Mouse (Mus musculus) ES-CJ7 (cell line): ENCODE measurements around the gene Hyal6.

Experiments
- DNase-seq: peaks from one replicate; pipeline ENCODE4 v3.0.0; 2011; ENCODE audit warnings: low read depth, low spot score

The Hyal6 gene

DNA sequence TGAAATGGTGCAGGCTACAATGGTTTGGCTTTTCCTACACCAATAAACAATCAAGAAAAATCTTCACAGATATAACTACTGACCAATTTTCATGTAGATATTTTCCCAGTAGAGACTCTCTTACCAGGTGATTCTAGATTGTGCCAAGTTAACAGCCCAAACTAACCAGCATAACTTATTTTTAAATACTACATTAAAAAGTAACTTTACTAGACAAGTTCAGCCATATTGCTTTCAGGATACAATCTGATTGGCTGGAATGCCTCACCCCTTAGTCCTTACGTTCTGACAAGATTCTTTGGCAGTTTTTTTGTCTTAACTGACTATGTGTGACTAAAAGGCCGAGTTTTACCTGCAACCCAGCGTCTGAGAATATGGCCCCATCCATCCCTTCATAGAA, at the start of gene Hyal6:
Gene Hyal6, plus strand, starts transcription at position 301 of the 400 bp plus-strand sequence.
- DNase-seq, result no peak

DNA sequence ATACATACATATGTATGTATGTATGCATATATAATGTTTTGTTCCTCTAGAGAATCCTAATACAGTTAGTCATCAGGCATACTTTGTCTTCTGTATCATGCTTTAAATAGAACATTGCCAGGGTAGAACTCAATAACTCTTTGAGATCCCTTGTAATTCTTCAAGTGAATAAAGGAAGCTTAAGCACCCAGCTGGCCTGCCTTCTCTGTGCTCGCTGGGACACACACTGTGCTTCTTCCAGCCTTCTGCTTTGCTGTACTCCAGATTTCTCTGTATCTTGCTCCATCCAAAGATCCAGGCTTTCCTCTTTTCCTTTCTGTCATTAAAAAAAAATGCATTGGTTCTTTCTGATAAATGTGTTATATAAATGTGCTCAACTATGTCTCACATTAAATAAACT, 45.2 kb upstream of the Hyal6 start:
- DNase-seq, result no peak

DNA sequence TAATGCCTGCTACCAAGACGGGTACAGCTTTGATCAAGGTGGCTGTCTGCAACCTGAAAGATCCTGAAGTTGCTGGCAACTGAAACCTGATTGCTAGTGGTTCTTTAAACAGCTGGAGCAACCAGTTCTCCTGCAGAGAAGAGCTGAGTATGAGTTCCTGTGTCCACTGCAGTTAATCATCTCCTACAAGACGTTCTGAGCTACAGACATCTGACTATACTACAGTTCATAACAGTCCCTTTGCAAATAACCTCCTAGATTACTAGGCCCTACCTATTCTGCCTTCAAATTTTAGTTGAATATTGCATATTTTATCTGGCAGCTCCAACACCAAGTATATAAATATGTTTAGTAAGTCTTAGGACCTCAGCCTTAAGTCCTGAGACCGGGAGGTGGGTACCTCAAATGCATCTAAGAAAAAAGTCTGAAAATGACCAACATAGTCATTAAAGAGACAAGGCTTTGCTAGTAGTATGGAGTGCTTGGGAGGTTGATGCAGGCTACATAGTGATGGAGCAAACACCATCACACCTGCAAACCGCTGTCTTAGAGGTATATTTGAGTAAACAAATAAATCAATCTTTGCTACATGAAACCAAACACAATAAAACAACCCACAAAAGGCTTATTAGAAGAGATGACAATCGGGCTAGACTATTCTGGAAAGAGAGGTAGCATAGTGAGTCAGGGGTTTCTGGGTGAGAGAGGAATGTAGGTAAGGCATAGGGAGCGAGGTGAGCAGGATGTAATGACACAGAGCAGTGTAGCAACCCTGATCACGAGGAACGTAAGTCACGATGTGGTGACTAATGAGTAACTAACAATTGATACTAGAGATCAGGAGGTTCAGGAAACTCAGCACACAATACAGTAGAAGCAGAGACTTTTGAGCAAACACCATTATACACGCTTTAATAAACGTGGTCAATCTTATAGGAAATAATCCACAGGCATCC, 38.3 kb upstream of the Hyal6 start:
- no peak for DNase-seq

DNA sequence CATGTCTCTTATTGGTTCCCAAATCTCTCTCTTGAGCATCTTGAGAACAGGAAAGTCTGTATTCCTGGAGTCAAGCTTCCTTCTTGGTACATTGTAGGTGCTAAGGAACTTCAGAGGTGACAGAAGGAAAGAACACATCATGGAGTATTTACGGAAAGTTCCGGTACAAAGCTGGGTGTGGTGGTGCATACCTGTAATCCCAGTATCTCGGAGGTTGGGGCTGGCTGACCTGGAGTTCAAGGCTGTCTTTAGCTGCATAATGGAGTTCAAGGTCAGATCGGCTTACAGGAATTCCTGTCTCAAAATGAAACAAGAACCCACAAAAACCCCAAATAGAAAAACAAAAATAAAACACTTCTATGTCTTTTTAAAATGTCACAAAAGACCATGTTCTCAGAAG, 36.9 kb upstream of the Hyal6 start:
- DNase-seq, result peak; percentile 59

DNA sequence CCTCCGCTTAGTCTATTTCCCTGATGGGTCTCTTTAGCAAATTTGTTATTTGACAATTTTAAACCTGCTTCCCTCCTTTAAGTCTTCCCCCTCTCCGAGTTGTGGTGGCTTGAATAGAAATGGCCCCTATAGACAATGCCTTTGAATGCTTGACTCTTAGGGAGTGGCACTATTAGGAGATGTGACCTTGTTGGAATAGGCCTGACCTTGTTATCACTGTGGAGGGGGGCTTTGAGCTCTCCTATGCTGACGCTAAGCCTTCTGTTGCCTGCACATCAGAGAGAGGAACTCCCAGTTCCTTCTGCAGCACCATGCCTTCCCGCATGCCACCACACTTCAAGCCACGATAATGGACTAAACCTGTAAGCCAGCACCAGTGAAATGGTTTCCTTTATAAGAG, 35.8 kb upstream of the Hyal6 start:
- peak; percentile 63 for DNase-seq

DNA sequence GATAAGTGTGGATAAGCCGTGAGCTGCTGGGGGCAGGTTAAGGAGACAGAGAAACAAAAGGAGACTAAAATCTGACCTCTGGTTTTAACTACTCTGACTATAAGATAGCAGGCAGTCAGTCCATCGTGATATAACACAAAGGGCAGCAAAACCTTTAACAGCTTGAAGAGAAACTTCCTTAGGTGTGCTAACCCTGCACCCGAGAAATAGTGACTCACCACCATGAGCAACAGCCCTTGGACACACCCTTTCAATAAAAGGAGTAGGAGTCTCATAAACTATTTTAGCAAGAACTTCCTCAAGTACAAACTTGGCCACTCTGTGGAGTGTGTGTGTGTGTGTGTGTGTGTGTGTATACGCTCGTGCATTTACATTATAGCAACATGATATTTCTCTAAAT, 26.0 kb upstream of the Hyal6 start:
- no peak for DNase-seq

DNA sequence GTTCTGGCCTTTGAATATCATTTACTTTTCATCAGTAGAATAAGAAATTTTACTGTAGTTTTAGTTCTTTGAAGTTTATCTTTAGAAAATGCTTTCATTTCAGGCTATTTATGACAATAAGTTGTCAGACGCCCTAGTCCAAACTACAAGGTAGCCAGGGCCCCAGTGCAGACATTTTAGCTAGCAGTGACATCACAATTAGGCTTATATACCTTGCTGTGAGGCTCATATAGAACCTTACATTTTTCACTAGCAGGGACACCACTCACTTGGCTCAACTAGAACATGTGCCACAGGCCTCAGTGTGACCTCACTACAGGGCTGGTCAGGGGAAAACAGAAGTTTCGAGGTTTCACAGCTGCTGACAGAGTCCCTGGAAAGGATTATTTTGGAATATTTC, 25.5 kb upstream of the Hyal6 start:
- no peak for DNase-seq

DNA sequence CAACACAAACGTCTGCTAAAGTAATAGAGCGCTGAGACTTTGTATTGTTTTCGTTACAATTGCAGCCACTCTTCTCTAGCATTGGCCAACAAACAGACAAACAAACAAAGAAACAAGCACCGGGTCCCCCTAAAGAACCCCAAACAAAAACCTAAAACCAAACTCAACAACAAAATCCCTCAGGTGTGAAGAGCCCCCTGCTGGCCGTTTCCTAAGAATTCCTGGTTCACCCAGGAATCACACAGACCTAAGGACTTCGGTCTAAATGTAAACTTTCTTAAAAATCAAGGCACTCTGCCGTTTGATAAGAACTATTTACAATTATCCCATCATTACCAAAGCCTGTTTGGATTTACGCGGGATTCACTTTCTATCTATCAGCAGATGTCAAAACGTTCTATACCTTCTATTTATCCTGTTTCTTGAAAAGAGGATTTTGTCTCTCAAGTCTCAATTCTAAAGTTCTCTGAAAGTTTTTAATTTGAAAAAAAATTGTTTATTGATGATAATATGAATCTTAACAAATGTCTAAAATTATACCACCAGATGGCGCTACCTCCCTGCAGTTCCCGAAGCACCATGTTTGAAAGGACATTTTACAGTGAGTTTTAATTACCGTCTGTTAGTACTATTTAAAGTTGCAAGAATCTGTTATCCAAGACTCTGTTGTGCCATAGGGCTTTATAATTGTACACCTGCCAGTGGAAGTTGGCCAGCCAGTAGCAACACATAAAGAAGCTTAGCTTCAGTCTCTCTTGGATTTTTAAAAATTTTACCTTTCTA, 11.5 kb upstream of the Hyal6 start:
- peak; percentile 49 for DNase-seq

DNA sequence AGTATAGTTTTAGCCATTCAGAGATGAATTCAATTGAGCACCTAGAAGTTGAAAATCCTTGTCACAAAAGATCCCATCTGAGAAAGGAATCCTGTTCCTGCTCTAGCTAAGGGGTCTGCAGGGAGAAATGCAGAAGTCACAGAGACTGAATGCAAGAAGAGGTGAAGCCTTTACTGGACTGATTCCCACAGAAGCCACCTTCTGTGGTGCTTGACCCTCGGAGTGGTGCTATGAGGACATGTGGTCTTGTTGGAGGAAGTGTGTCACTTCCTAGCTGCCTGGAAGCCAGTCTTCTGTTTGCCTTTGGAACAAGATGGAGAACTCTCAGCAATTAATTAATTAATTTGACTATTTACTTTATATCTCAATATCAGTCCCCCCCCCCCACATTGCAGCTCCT, 4.9 kb upstream of the Hyal6 start:
- no peak for DNase-seq

DNA sequence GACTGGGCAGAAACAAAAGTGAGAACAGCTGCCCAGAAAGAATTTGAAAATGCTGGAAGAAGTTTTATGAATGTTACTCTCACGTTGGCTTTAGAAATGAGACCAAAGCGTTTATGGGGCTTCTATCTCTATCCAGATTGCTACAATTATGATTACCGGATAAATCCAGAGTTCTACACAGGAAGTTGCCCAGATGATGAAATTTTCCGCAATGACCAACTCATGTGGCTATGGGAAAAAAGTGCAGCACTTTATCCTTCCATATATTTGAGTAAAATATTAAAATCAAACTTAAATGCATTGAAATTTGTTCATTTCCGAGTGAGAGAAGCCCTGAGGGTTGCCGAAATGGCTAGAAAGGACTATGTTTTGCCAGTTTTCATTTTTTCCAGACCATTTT, 1.5 kb downstream of the Hyal6 start:
- no peak for DNase-seq

DNA sequence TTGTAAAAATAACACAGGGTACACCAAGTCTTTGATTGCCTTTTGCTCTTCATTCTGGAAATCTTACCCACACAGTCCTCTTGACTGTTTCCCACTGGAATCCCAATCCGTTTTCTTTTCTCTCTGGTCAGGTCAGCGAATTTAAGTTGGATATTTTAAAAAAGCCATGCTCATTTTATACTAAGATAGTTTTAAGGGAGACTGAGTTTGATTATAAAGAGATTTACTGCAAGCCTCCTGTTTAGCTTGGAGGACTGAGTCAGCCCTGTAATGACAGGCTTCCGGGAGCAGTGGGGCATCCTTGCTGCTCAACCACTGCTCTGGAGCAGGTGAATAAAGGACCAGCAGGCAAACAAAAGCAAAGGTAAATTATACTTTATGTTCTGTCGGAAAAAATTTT, 15.0 kb downstream of the Hyal6 start, which contains the start of gene Hyal4:
Gene Hyal4, plus strand, starts transcription at position 301 of the 400 bp plus-strand sequence.
- DNase-seq, result no peak

DNA sequence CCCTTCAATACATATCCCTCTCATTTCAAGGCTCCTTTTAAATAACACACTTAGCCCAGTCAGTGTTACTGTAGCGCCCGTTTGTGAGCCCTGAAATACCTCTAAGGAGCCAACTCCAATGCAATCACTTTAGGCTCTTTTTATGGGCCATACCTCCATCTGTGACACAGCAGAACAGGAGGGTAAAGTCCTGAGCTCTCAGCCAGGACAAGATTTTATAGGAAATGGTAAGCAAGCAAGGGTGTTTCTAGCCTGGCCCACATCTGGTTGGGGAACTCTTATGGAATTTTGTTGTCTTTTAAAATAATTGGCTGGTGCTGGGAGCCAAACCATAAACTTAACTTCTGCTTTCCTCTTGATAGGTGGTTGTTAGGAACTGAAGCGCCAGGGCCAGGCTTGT, 26.2 kb downstream of the Hyal6 start:
- DNase-seq, result no peak

DNA sequence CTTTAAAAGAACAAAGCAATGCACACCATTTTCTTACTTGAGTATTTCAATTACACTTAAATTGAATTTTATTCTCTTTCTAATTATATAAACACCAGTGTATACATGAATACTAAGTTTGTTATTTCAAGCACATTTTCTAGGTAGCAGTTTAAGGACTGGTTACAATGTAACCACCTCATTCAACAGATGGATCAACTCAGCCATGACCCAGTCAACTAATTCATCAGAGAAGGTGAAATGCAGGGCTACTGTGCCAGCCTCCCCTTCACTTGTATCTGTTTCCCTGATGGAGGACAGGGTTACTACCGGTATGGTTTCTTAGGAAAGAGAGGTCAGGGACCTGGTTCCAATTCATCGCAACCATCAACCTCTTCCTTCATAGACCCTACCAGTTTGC, 33.2 kb downstream of the Hyal6 start:
- DNase-seq, result no peak

DNA sequence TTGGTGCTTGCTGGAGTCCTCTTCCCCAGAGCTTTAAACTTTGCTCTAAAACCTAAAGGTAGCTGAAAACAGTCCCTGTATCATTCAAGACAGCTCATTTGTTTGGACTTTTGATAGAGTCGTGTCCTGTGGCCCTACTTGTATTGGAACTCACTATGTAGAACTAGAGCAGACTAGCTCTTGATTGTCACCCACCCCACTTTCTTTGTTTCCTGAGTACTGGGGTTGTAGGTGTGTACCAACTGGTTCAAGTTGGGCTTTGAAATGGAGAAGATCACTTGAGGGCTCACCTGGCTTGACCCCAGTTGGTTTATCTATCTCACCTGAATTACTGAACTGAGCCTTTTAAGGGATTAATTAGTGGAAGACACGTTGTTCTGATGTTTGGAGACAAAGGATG, 46.1 kb downstream of the Hyal6 start:
- DNase-seq, result peak; percentile 74

DNA sequence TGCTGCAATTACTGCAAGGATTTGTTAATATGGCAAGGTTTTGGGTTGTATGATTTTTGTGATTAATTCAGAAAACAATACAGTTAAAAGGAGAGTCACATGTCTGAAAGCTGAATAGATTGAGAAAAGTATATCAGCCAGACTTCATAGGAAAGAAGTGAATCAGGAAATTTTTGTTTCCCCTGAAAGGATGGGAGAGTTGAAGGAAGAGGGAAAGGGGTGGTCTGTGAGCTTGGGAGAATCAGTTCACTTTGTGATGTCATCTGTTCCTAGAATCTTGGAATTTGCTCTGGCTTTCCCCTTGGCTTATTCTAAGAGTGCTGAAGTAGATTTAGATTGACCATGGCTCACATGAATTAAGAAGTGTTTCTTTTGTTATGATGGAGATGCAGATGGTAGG, 57.8 kb downstream of the Hyal6 start, which contains the start of gene Spam1:
Gene Spam1, plus strand, starts transcription at position 301 of the 400 bp plus-strand sequence.
- DNase-seq, result no peak
